Mouse (Mus musculus) heart, postnatal 10 days (tissue): ENCODE results near the gene Rph3al. TPM values are rescaled to one million over a fixed set of nuclear protein-coding genes. Genes with fewer than 3 reads are reported as not detected.

Source experiments
- DNase-seq, 2 experiments: peaks; one replicate each; pipeline ENCODE4 v3.0.0; 2021
- intact Hi-C: fragments of 180-260 bp; cut with DNase I; formaldehyde crosslinking; loops from one replicate; pipeline ENCODE4 v1.15.1; 2025
- total RNA-seq, 2 experiments: library from RNA; stranded (reverse); gene quantifications; 2 replicates each; pipeline ENCODE4 v1.2.3; 2021

Rph3al gene
- total RNA-seq, 2 experiments from 2014 or later = 23.2 to 25.0 TPM

DNA sequence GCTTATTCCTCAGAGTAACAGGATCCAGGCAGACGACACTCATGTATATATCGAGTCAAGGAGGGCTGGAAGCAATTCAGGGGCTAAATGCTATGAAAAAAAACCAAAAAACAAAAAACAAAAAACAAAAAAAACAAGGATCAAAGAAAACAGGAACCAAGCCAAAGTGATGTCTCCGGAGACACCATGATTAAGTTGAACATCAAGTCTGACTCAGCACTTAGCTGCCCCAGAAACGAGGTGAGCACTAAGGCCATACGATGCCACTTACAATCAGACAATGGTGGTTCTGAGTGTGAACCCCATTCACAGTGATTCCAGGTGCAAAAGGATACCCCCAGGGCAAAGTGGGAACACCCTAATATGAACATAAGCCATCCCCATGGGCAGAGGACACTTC, 13.7 kb upstream of the Rph3al start:
- intact Hi-C loops = no loop called here
- no peak for DNase-seq

DNA sequence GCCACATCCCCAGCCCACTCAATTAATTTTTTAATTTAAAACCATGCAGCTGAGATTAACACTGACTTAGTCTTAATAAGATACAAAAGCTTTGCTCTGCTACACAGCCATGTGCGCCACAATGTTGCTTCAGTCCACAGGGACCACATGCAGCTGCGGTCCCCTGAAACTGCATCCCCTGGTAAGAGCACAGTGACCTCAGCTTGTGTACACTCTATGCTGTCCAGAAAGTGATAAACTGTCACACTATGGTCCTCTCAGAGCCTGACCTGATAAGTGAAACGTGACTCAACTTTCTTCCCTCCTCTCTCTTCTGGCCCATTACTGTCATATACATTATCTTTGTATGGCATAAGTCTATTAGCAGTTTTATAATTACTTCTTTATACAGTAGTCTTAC, 12.2 kb upstream of the Rph3al start:
- intact Hi-C loops = no loop called here

DNA sequence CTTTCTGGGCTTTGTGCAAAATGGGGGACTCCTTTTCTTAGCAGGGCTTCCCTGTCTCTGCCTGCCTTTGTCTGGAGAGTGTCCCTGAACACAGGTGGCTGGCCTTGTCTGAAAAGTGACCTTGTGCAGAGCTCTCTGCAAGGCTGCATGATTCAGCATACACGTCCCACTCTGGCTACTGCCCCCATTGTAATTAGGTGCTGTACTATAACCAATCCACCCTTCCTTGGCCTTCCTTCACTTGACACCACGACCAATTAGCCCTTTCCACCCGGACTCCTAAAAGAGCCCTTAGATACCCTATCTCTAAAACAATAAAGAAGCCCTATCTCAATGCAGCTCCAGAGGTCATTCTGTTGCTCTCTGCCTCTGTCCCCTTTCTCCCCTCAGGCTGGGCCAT, 10.6 kb upstream of the Rph3al start:
- DNase-seq = peak in 1 of 2 experiments; percentile 36
- intact Hi-C loops = no loop called here

More for the DNA sequence above, 12.2 kb upstream of the Rph3al start:
- no peak for DNase-seq

DNA sequence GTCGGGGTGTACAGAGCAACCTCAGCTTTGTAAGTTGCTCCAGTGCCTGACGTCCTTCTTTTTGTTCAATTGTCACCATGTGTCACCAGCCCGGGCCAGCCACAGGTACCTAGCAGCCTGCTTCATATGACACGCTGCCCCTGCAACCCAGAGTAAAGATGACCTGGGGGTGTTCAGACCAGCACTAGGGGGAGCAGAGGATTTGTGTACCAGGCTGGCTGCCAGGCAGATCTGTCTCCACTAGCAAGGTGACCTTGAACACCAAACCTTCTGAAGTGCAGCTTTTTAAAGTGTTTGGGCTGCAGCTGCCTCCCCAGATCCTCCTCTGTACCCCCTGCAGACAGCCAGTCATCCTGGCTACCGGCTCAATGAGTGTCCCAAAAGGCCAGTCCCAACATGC, 9.0 kb upstream of the Rph3al start:
- no peak for DNase-seq
- intact Hi-C loops = no loop called here

DNA sequence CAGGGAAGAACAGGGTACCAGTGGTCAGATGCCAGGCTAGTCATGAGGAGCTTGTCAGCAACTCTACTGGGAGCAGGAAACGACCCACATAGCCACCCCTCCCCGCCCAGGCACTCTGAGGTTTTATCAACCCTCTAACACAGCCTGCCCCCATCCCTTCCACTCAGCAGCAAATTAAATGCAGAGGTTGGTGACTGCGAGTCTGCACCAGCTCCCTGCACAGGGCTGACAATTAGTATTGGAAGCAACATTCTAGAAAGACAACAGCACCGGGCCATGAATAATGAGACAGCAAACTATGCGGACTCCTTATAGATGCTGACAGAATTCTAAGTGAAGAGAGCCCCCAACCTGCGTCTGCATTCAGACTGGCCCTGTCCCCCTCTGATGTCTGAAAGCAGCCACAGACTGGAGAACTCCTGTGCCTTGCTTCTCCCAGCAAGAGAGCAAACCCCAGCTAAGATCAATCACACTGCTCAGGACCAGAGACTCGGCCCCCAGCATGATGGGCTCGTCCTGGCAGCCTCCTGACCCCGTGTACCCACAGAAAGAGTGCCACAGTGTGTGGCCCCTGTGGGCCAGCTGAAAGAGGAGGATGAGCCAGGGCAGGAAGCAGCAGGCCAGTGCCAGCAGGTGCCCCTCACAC, 7.7 kb upstream of the Rph3al start:
- intact Hi-C loops = no loop called here
- DNase-seq = no peak

DNA sequence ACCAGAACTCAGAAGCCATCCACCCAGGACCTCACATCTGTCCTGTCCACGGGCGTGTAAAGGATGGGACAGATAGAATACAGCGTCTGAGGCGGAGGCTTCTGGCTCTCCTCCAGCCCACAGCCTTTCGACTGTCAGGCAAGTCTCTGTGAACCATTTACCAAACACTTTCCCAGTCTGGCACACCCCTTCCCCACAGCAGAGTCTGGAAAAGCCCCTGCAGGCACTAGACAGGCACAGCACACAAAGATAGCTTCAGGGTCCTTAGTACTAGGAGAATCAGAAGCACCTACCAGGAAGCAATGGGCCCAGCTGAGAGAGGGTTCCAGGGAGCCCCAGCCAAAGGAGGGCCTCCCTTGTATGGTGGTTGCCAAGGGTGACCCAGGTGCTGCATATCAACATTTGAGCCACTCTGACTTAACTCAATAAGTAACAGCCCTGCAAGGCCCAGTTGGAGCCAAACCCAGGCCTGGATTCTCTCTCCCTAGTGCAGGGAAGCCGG, 808 bp downstream of the Rph3al start:
- peak; percentile 76 to 77 for DNase-seq
- intact Hi-C loops = no loop called here

DNA sequence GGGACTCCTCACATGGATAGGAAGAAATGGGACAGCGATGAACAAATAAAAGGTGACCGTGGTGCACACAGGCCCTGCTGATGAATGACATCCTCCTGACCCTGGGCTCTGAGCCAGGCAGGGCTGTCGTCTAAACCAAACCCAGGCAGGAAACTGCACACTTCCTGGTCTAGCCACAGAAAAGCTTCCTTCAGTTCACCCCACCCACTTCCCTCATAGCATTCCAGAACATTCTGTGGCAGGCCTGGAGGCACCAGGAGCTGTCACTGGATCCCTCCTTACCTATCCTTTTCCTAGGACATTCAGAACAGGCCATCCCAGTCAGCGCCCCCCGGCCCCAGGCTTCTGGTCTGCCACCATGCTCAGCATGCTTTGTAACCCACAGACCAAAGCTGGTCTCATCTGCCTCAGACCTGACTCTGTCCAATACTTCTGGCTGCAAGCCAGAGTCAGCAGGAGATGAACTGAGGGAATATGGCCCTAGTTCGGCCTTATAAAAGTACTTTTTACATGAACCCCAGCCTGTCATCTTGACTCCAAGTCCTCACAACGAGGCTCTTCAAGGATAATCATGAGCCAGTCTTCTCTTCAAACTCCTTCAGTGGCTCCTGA, 2.3 kb downstream of the Rph3al start:
- intact Hi-C loops = loop anchor here (2.0 kb wide), 1 partner anchor 23 kb away; no protein-coding TSS in a partner anchor

DNA sequence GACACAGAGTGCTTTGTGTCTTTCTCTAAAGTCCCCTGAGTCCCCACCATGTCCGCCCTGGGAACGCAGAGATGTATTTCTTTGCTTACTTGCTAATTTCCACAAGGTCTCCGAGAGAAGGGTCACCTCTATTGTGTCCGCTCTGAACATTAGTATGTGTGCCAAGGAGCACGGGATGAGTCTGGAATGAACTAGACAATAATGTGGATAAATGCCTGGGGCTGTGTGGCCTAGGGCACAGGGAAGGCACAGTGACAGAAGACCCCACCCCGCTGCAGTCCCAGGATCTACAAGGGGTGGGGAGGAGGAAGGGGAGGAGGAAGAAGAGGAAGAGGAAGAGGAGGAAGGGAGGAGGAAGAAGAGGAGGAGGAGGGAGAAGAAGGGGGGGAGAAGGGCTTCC, 3.8 kb downstream of the Rph3al start:
- intact Hi-C loops = loop anchor here (2.0 kb wide), 1 partner anchor 22 kb away; no protein-coding TSS in a partner anchor
- DNase-seq = no peak

More for the DNA sequence above, 2.3 kb downstream of the Rph3al start:
- DNase-seq = peak; percentile 86 to 87

DNA sequence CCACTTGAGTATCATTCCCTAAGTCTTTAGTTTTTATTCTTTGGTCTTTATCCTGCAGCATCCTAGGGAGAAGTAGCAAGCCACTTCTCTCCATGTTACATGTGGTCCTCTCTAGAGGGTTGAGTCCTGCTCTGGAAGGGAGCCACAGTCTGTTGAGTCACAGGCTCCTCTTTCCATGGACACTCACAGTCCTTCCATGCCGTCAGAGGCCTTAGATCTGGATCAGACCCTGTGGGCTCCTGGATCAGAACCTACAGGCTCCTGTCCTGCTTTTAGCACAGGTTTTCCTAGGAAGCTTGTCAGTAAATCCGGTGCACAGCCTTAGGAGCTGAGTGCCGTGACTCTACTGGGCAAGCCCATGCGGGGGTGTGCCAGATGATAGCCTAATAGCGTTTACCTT, 4.9 kb downstream of the Rph3al start:
- DNase-seq = no peak
- intact Hi-C loops = no loop called here

DNA sequence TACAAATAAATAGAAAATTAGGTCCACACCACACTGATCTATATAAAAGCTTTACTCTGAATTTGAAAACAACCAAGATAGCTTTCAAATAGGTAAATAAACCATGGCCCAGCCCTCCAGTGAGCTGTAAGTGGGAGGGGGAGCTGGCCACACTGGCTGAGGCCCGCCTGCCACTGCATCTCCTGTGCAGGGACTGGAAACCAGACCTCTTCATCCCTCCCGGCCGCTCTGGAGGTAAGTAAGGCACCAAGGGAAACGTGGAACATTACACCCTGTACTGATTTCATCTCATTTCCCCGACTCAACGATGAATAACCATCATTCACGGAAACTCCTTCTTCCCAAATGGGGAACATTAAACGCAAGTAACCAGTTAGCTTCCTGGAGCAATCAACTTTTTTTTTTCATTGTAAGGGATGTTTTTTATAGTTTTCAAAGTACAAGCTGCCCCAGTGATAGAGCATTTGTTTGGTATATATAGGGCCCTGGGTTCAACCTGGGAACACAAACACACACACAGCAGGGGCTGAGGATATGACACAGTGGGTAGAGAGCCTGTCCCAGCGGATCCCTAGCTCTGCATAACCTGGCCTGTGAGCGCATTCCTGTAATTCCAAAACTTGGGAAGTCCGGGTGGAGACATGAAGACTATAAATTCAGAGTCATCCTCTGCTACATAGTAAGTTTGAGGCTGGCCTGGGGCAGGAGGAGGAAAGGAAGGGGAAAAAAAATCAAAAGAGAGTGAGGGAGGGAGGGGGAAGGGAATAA, 7.1 kb downstream of the Rph3al start:
- intact Hi-C loops = no loop called here
- no peak for DNase-seq

DNA sequence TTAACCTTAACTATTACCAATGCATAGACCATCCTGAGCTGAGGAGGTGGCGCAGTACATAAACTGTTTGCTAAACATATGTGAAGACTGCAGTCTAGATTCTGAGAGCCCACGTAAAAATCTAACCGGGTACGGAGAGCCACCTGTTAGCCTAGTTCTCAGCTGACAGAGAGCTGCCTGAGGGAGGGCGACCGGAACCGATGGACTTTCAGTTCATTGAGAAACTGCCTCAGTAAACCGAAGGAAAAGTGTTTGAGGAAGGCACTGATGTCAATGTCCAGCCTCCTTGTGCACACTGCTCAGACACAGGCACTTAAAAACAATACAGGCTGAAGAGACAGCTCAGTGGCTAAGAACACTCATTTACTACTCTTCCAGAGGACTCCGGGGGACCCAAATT, 8.0 kb downstream of the Rph3al start:
- DNase-seq = no peak
- intact Hi-C loops = no loop called here

DNA sequence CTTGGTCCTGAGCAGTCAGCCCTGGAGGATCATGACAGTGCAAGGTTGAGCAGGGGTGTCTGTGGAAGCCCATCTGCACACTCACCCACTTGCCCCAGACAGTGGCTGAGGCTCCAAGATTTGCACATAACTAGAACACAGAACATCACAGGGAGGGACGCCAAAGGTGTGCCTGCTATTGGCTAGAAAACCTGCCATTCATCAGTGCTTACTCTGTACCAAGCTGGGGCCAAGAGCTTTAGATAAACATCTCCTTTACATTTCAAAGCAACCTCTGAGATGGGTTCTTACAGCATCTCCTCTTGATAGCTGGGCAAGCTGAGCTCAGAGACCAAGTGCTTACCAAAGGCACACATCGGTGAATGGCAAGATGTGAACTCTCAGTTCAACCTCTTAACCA, 10.3 kb downstream of the Rph3al start:
- no peak for DNase-seq
- intact Hi-C loops = no loop called here

DNA sequence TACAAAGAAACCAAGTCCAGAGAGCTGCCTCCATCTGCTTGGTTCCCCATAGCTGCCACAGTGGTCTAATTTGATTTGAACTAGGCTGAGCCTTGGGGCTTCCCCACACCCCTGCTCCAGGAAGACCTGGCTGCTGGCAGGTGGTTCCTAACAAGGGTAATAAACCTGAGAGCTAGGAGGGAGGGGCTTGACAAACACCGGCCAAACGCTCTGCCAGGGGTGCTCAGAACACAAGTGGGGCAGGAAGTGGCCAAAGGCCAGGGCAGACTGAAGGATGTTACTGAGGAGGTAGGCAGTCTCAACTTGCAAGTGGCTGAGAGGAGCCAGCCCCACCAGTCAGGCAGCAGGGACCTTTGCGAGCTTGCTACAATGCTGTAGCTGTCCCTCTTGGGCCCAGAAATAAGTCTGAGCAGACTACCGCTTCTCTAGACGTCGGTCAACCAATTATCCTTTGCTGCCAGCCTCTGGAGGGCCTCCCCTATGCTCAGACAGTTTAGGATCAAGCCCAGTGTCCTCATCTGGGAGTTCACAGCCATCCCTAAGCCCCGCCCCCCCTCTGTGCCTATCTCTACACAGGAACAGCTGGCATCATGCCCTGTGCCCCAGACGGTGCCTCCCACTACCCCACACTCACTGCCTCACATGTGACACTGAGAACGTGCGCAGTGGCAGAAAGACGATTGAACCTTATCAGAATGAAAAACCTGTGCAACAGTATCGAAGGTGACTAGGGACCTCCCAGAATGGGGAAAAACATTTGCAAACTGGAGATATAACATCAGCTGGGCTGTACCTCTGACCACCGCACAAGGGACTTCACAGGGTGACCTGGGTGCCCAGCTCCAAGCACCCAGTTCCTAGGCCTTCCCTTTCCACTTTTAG, 11.6 kb downstream of the Rph3al start:
- intact Hi-C loops = no loop called here
- peak; percentile 70 to 80 for DNase-seq

DNA sequence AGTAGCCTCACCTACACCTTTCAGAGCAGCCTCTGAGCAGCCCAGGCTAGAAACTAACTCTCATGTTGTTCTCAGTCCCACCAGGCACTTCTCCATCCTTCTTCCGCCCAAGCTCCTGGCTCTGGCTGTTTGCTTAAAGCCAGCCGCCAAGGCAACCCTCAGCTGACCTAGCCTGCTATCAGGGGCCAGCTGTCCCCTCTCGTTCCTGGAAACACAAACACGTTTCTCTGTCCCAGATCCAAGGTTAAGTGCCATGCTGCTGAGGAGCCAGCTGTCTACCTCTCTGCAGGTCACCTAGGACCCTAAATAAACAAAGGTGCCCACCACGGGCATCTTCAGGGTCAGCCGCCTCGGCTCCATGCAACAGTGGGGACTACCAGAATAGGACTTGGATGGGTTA, 12.4 kb downstream of the Rph3al start:
- intact Hi-C loops = no loop called here
- peak; percentile 64 to 74 for DNase-seq

DNA sequence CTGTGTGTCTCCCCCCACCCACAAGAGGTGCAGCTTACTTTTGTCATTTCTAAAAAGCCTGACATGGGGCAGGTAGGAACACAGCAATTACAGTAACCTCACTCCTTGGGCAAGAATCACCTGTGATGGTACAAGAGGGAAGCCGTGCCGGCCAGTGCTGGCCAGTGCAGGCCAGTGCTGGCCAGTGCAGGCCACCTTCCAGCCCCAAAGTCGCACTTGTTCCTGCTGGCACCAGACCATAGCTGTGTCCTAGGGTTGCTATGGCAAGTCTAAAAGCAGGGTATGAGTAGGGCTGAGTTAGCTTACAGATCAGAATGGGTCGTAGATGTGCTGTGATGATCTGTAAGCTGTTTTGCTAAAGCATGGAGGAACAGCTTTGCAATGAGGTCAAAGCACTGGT, 15.5 kb downstream of the Rph3al start:
- intact Hi-C loops = no loop called here
- no peak for DNase-seq

DNA sequence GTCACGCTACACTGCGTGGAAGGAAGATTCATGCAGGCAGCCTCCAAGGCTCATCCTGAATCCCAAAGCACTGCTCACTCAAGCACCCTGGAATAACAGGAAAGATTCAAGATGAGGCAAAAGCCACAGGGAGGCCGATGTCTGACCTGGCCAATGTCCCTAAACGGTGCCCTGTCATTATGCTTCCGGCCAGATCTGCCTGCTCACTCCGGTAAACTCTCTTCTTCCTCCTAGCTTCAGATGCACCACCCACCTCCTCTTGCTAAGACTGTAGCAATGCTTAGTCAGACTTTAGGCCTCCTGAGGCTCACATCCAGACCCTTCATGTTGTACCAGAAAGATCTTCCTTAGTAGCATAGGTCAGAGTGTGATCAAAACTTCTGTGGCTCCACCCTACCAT, 19.1 kb downstream of the Rph3al start:
- no peak for DNase-seq
- intact Hi-C loops = no loop called here

DNA sequence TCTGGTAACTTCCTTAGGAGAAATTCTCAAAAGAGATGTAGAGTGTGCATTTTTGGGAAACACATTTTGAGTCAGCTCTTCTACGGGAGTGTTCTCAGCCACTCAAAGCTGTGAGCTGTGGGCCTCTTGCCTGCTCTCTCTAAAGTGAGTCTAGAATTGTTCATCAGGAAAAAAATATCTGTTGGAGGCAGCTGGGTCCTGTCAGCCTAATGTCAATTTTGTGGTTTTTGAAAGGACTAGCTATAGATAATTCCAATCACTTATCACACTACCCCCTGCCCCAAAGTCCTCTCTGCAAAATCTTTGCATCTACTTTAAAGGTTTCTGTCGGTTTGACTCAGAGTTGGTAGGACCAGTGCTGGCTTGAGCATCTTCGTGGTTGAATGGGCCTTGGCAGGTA, 20.9 kb downstream of the Rph3al start:
- intact Hi-C loops = no loop called here
- DNase-seq = no peak

DNA sequence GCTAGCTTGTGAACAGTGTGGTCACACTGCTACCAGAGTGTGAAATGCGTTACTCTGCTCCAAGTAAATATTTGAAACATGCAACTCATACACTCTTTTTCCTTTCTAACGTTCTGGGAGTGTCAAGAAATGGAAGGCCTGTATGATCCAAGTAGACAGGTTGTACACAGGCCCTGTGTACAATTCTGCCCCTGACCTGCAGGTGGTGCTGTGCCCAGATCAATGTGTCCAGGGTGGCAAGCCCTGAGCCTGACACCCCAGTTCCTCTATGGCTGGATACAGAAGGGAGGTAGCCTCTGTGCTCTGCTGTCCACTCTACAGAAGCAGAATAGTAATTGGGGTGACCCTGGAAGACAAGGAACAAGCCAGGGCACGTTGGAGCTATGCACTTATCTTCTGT, 24.3 kb downstream of the Rph3al start:
- intact Hi-C loops = loop anchor here (1.0 to 5.0 kb wide), 3 partner anchors 21 to 253 kb away; no protein-coding TSS in a partner anchor
- peak; percentile 57 to 74 for DNase-seq

DNA sequence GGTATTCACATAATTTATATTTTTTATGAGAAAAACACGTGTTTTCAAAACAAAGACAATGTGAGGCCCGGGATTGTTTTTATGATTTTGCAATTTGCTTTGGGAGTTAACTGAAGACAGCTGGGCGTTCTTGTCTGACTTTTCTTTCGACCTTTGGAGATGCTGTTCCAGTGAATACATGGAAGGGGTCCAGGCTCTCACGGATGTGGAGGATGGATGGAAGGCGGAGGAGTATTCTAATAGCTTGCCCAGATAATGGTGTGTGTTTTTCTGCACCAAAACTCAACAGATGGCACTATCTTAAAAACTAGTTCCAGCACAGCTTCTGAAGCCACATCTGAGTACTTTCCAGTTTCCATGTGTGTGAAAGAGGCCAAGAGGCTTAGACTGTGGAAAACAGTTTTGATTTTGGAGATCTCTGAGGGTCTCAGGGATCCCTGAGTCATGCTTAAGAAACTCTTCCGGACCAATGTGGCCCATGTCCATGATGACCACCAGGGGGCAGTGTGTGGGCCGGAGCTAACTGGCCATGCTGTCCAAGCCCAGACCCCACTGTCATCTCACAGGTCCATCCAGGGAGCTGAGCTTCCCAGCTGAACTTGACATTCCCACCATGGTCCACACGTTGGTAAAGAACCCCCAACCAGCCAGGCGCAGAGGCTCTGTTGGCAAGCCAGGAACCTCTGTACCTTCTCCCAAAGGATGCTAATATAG, 25.1 kb downstream of the Rph3al start:
- peak; percentile 73 to 86 for DNase-seq
- intact Hi-C loops = loop anchor here (2.0 to 5.0 kb wide), 2 partner anchors 22 to 254 kb away; no protein-coding TSS in a partner anchor

DNA sequence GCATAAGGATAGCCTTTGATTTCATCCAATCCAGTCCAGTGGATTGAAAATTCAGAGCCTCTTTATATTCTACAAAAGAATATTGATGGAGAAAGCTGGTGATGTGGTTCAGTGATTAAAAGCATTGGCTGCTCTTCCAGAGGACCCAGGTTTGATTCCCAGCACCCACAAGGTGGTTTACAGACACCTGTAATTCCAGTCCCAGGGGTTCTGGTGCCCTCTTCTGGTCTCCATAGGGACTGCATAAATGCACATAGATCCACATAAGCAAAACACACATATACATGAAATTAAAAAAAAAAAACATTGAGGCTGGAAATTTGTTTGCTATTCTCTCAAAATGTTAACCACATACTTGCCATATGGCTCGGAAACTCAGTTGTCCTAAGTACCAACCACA, 26.3 kb downstream of the Rph3al start:
- DNase-seq = no peak
- intact Hi-C loops = loop anchor here (2.0 to 5.0 kb wide), 2 partner anchors 23 to 255 kb away; no protein-coding TSS in a partner anchor
